Mouse (Mus musculus) retina, postnatal 1 day (tissue): ENCODE measurements around the gene Cybc1.

Experiments used
- DNase-seq: peaks from one replicate; pipeline ENCODE4 v3.0.0-alpha.2; 2012

The Cybc1 gene

GRCm38 (mm10) chr11:121229018-121229439 is at the start of gene Cybc1:
Cybc1 (minus strand) TSS chr11:121229322.
- peak; percentile 82 for DNase-seq

- no peak for DNase-seq
Observed at GRCm38 (mm10) chr11:121278011-121278410, 48.9 kb upstream of the Cybc1 start.

GRCm38 (mm10) chr11:121277516-121277915 is 48.4 kb upstream of the Cybc1 start:
- no peak for DNase-seq

GRCm38 (mm10) chr11:121261074-121261473 is 32.0 kb upstream of the Cybc1 start:
- DNase-seq = no peak

- DNase-seq = peak; percentile 45
Observed at GRCm38 (mm10) chr11:121260211-121260906, 31.2 kb upstream of the Cybc1 start.

GRCm38 (mm10) chr11:121259160-121260100 is 30.3 kb upstream of the Cybc1 start, which contains the start of gene Foxk2:
Foxk2 (plus strand) TSS chr11:121259990.
- DNase-seq = peak; percentile 96

GRCm38 (mm10) chr11:121250196-121250595 is 21.1 kb upstream of the Cybc1 start:
- no peak for DNase-seq

GRCm38 (mm10) chr11:121239669-121240068 is 10.5 kb upstream of the Cybc1 start:
- no peak for DNase-seq

GRCm38 (mm10) chr11:121237345-121238128 is 8.4 kb upstream of the Cybc1 start:
- DNase-seq = peak; percentile 70

GRCm38 (mm10) chr11:121236564-121237344 is 7.6 kb upstream of the Cybc1 start, which contains the start of gene Narf:
Narf (plus strand) TSS chr11:121237253.
- peak; percentile 100 for DNase-seq

GRCm38 (mm10) chr11:121235475-121236238 is 6.5 kb upstream of the Cybc1 start:
- peak; percentile 51 for DNase-seq

- DNase-seq = no peak
Observed at GRCm38 (mm10) chr11:121232706-121233105, 3.6 kb upstream of the Cybc1 start.

GRCm38 (mm10) chr11:121231628-121232291 is 2.6 kb upstream of the Cybc1 start:
- peak; percentile 55 for DNase-seq

- no peak for DNase-seq
Observed at GRCm38 (mm10) chr11:121231191-121231590, 2.1 kb upstream of the Cybc1 start.

GRCm38 (mm10) chr11:121228129-121229017 is 749 bp downstream of the Cybc1 start:
- DNase-seq = no peak

GRCm38 (mm10) chr11:121221321-121222010 is 7.7 kb downstream of the Cybc1 start:
- no peak for DNase-seq

GRCm38 (mm10) chr11:121220771-121221170 is 8.4 kb downstream of the Cybc1 start:
- no peak for DNase-seq

- no peak for DNase-seq
Observed at GRCm38 (mm10) chr11:121219776-121220175, 9.3 kb downstream of the Cybc1 start.

- DNase-seq = no peak
Observed at GRCm38 (mm10) chr11:121216831-121217230, 12.3 kb downstream of the Cybc1 start.
